Mouse (Mus musculus) stomach, postnatal 0 days (tissue): ENCODE results near the gene Adcy2.

Source experiments
- CTCF ChIP-seq: IDR thresholded peaks from 2 replicates; pipeline ENCODE4 v1.5.1; 2016; ENCODE audit warnings: antibody characterized with exemption, low read depth, mild to moderate bottlenecking, moderate library complexity
- EP300 ChIP-seq: optimal IDR thresholded peaks from 2 replicates; pipeline ENCODE3; 2016; ENCODE audit warnings: antibody characterized with exemption

DNA sequence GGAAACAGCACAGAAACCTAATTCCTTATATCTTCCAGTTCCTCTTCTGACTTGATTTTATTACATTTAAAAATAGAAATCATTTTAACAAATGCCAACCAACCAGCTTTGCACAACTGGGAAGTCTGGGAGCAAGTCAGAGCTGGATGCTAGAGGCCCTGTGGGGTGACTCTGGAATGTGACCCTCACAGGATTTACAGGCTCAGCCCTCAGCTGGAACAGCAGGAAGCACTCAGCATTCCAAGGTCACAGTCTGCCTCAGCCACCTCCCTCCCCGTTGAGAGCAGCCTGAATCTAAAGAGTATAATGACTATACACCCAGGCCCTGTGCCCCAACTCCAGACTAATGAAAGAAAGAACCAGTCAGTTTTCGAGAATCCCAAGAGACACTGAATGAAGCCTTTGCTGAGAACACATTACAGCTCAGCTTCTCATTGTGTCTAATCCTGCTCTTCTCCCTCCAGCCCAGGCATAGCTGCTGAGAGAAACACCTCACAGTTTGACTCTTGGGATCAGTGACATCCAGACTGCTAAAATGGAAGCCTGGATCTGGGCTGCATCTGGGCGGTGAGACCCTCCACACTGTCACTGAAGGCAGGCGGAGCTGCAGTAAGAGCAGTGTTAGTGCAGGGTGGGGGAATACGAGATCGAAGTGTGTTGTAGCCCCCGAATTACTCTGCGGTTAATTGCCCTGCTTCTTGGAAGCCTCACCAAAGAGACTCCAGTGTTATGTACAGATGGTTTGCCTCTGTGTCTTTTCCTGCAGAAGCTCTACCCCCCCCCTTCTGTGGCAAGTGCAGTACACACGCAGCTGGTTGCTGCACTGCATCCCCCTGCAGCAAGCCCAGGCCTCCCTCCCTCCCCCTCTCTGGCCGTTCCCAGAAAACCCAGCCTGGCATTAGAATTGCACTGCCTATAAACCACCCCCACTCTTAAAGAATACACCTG lies 426.1 kb downstream of the Adcy2 start:
- TF ChIP-seq CTCF = no peak
- TF ChIP-seq EP300 = no peak
